Mouse (Mus musculus) erythroblast, embryonic 14.5 days (primary cell): ENCODE measurements at regions not wholly inside any gene's neighbourhood (a gene's known extent, or its start where the extent isn't known, plus 50 kb on each side); places are given as distances from the start of the nearest gene placed in this dataset.

Experiments
- H3K27me3 ChIP-seq: 2 replicates; pipeline ENCODE4 v1.6.1; 2012; ENCODE audit warnings: inconsistent platforms; ENCODE audit not compliant: control insufficient read depth
- H3K36me3 ChIP-seq: 2 replicates; pipeline ENCODE4 v1.6.1; 2012; ENCODE audit warnings: mild to moderate bottlenecking, inconsistent platforms; ENCODE audit not compliant: control insufficient read depth
- H3K4me1 ChIP-seq: 2 replicates; pipeline ENCODE4 v1.6.1; 2012; ENCODE audit warnings: inconsistent platforms; ENCODE audit not compliant: control insufficient read depth
- H3K4me3 ChIP-seq: replicated peaks from 2 replicates; pipeline ENCODE3; 2012; ENCODE audit warnings: moderate library complexity, mild to moderate bottlenecking, inconsistent platforms
- H3K9me3 ChIP-seq: 2 replicates; pipeline ENCODE4 v1.6.1; 2012; ENCODE audit warnings: low read length, inconsistent platforms, mixed read lengths; ENCODE audit not compliant: control insufficient read depth
- GATA1 ChIP-seq: IDR thresholded peaks from 2 replicates; pipeline ENCODE4 v1.6.1; 2012; ENCODE audit warnings: low read length, inconsistent platforms, mixed read lengths
- TAL1 ChIP-seq: IDR thresholded peaks from 3 replicates; pipeline ENCODE4 v1.6.1; 2012; ENCODE audit warnings: low read length, inconsistent platforms, mixed read lengths

GRCm38 (mm10) chr16:24056123-24056884, 67.7 kb upstream of the Bcl6 start:
- Histone ChIP-seq H3K4me1 (peaks cover 2% of the 10 kb centered on the region; the same call in 1 of the 2 replicates), H3K4me3 (no peak overlapping the region), H3K9me3 (no peaks in the 10 kb centered on the region), H3K36me3 (no peaks in the 10 kb centered on the region), H3K27me3 (no peaks in the 10 kb centered on the region)
- TF ChIP-seq GATA1 (no peak), TAL1 (no peak)

GRCm38 (mm10) chr16:24054293-24054692, 65.6 kb upstream of the Bcl6 start:
- no peak for TF ChIP-seq GATA1
- no peaks in the 10 kb centered on the region for H3K9me3 ChIP-seq

GRCm38 (mm10) chr16:24053403-24053802, 64.8 kb upstream of the Bcl6 start:
- TF ChIP-seq GATA1: no peak
- TF ChIP-seq TAL1: no peak
- H3K27me3 ChIP-seq: no peaks in the 10 kb centered on the region
- H3K9me3 ChIP-seq: no peaks in the 10 kb centered on the region
- H3K4me1 ChIP-seq: peaks cover 2% of the 10 kb centered on the region; the same call in 1 of the 2 replicates
- H3K4me3 ChIP-seq: no peak overlapping the region
- no peaks in the 10 kb centered on the region for H3K36me3 ChIP-seq

More at GRCm38 (mm10) chr16:24054293-24054692, 65.6 kb upstream of the Bcl6 start:
- Histone ChIP-seq H3K27me3 (no peaks in the 10 kb centered on the region), H3K4me1 (peaks cover 2% of the 10 kb centered on the region; the same call in 1 of the 2 replicates), H3K36me3 (no peaks in the 10 kb centered on the region), H3K4me3 (no peak overlapping the region)

GRCm38 (mm10) chr16:24050856-24051640, 62.4 kb upstream of the Bcl6 start:
- no peaks in the 10 kb centered on the region for H3K36me3 ChIP-seq
- H3K9me3 ChIP-seq: no peaks in the 10 kb centered on the region
- no peak overlapping the region for H3K4me3 ChIP-seq
- no peak for TF ChIP-seq GATA1
- TF ChIP-seq TAL1: no peak
- no peaks in the 10 kb centered on the region for H3K27me3 ChIP-seq
- H3K4me1 ChIP-seq: no peaks in the 10 kb centered on the region

GRCm38 (mm10) chr16:24043779-24044178, 55.1 kb upstream of the Bcl6 start:
- no peak for TF ChIP-seq GATA1
- no peak for TF ChIP-seq TAL1
- no peaks in the 10 kb centered on the region for H3K36me3 ChIP-seq
- no peaks in the 10 kb centered on the region for H3K9me3 ChIP-seq
- H3K4me1 ChIP-seq: no peaks in the 10 kb centered on the region
- no peak overlapping the region for H3K4me3 ChIP-seq
- no peaks in the 10 kb centered on the region for H3K27me3 ChIP-seq

- Histone ChIP-seq H3K4me3 (no peak overlapping the region), H3K9me3 (no peaks in the 10 kb centered on the region), H3K27me3 (no peaks in the 10 kb centered on the region), H3K4me1 (no peaks in the 10 kb centered on the region), H3K36me3 (no peaks in the 10 kb centered on the region)
- TF ChIP-seq GATA1: no peak
These were observed 54.3 kb upstream of the Bcl6 start for GRCm38 (mm10) chr16:24042977-24043376.

- TF ChIP-seq GATA1 (no peak), TAL1 (no peak)
- Histone ChIP-seq H3K27me3 (no peaks in the 10 kb centered on the region), H3K9me3 (no peaks in the 10 kb centered on the region), H3K4me3 (no peak overlapping the region), H3K4me1 (no peaks in the 10 kb centered on the region), H3K36me3 (no peaks in the 10 kb centered on the region)
These were observed 53.6 kb upstream of the Bcl6 start for GRCm38 (mm10) chr16:24042216-24042615.

- Histone ChIP-seq H3K9me3 (no peaks in the 10 kb centered on the region), H3K36me3 (no peaks in the 10 kb centered on the region), H3K27me3 (no peaks in the 10 kb centered on the region), H3K4me3 (no peak overlapping the region), H3K4me1 (no peaks in the 10 kb centered on the region)
- no peak for TF ChIP-seq GATA1
- TF ChIP-seq TAL1: no peak
These were observed 52.8 kb upstream of the Bcl6 start for GRCm38 (mm10) chr16:24041403-24041802.

GRCm38 (mm10) chr16:24039765-24040164, 51.1 kb upstream of the Bcl6 start:
- H3K4me3 ChIP-seq: no peak overlapping the region
- no peaks in the 10 kb centered on the region for H3K9me3 ChIP-seq
- no peaks in the 10 kb centered on the region for H3K36me3 ChIP-seq
- no peak for TF ChIP-seq GATA1
- no peak for TF ChIP-seq TAL1
- H3K27me3 ChIP-seq: no peaks in the 10 kb centered on the region
- H3K4me1 ChIP-seq: no peaks in the 10 kb centered on the region
